Mouse (Mus musculus): ENCODE measurements around the gene Aacs. TPM values are rescaled to one million over a fixed set of nuclear protein-coding genes. Genes with fewer than 3 reads are reported as not detected.
"Not testable (repeated sequence)": the region's sequence is repeated elsewhere in the genome, so short reads cannot be mapped to it uniquely, and the experiment has no call there.

Gene Aacs
- polyA plus RNA-seq, 1 experiment from 2014 or later = 36.8 TPM

DNA sequence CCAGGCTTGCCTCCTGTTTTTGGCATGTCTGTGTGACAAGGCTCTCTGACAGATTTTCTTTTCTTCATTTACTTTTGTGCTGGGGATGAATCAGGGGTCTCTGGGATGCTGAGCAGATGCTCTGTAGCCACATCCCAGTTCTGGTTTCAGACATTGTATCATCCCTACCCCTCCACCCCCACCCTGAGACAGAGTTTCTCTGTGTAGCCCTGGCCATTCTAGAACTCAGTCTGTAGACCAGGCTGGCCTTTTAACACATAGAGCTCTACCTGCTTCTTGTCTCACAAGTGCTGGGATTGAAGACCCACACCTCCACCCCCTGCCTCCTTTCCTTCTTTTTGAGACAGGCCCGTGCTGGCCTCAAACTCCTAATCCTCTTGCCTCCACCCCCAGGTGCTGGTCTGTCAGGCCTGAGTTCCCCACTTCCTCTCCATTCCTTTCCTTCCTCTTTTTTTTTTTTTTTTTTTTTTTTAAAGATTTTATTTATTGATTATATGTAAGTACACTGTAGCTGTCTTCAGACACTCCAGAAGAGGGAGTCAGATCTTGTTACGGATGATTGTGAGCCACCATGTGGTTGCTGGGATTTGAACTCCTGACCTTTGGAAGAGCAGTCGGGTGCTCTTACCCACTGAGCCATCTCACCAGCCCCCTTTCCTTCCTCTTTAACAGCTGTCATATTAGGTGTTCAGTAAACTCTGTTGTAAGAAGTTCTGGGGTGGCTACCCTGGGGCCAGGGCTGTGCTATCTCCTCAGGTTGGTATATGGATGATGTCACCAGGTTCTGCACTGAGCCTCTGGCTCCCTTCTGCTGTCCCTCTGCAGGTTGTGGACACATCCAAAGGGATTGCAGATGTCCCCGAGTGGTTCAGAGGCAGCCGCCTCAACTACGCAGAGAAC lies 8.3 kb downstream of the Aacs start:
- no peak overlapping the region for H3K4me3 ChIP-seq
- no peak overlapping the region for H3K27ac ChIP-seq
- no peak overlapping the region for H3K9ac ChIP-seq
- ATAC-seq (ENCODE audit: borderline replicate concordance, extremely low read depth, low FRiP score, low TSS enrichment) = no peak
- no peaks in the 10 kb centered on the region for H3K4me1 ChIP-seq
- no peaks in the 10 kb centered on the region for H3K27me3 ChIP-seq
- H3K9me3 ChIP-seq = no peaks in the 10 kb centered on the region
- H3K36me3 ChIP-seq = peaks cover 15% of the 10 kb centered on the region
- no peak overlapping the region for H3K4me2 ChIP-seq
- WGBS = 80% methylated on average over 6 of the region's 6 CpGs

DNA sequence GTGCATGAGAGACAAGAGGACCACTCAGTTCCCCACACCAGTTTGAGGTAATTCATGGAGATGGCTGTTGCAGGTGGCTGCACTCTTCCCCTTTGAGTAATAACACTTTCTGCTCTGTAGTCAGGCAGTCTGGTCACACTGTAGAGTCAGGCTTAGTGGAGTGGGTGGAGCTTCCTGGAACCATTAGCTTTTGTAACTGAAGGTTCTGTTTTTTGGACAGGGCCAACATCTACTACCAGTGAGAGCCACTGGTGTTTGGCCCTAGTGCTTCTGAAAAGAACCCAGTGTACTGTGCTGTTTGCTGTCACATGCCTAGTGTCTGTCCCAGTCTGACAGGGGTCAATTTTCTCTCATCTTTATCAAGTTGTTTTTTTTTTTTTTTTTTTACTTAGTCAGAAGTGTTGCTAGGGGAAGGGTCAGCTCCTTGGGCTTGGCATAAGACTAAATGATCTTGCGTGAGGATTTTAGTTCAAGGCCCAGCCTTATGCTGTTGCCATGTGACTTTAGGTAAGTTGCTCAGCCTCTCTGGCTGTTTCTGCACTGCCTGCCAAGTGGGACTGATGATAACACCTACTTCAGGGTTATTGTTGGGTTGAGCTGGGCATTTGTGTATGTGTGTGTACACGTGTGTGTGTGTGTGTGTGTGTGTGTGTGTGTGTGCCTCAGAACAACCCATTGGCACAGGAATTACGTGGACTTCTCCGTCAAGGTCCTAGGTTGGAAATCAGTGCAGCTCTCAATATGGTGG lies 9.6 kb downstream of the Aacs start:
- H3K4me1 ChIP-seq = no peaks in the 10 kb centered on the region
- no peaks in the 10 kb centered on the region for H3K9me3 ChIP-seq
- H3K36me3 ChIP-seq = peaks cover 18% of the 10 kb centered on the region
- WGBS = 86% methylated on average over 4 of the region's 4 CpGs
- no peak overlapping the region for H3K4me3 ChIP-seq
- H3K9ac ChIP-seq = no peak overlapping the region
- no peaks in the 10 kb centered on the region for H3K27me3 ChIP-seq
- ATAC-seq (ENCODE audit: borderline replicate concordance, extremely low read depth, low FRiP score, low TSS enrichment) = no peak
- H3K4me2 ChIP-seq = no peak overlapping the region
- no peak overlapping the region for H3K27ac ChIP-seq

DNA sequence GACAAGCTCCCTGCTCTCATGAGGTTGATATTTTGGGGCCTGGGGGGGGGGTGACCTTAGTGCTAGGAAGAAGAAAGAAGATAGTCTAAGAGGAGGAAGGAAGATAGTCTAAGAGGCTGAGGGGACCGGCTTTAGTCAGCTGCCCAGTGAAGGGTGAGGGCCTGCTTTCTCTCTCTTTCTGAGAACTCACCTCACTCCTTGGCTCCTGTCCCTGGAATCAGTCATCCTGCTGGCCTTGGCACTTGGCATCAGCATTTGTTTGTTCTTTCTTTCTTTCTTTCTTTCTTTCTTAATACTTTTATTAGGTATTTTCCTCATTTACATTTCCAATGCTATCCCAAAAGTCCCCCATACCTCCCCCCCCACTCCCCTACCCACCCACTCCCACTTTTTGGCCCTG lies 10.5 kb downstream of the Aacs start:
- H3K4me1 ChIP-seq = no peaks in the 10 kb centered on the region
- H3K27me3 ChIP-seq = no peaks in the 10 kb centered on the region
- no peak overlapping the region for H3K4me3 ChIP-seq
- H3K9ac ChIP-seq = no peak overlapping the region
- H3K9me3 ChIP-seq = no peaks in the 10 kb centered on the region
- peaks cover 18% of the 10 kb centered on the region for H3K36me3 ChIP-seq
- no peak for ATAC-seq (ENCODE audit: borderline replicate concordance, extremely low read depth, low FRiP score, low TSS enrichment)
- 100% methylated on average over 1 of the region's 1 CpGs for WGBS
- H3K4me2 ChIP-seq = no peak overlapping the region
- no peak overlapping the region for H3K27ac ChIP-seq

DNA sequence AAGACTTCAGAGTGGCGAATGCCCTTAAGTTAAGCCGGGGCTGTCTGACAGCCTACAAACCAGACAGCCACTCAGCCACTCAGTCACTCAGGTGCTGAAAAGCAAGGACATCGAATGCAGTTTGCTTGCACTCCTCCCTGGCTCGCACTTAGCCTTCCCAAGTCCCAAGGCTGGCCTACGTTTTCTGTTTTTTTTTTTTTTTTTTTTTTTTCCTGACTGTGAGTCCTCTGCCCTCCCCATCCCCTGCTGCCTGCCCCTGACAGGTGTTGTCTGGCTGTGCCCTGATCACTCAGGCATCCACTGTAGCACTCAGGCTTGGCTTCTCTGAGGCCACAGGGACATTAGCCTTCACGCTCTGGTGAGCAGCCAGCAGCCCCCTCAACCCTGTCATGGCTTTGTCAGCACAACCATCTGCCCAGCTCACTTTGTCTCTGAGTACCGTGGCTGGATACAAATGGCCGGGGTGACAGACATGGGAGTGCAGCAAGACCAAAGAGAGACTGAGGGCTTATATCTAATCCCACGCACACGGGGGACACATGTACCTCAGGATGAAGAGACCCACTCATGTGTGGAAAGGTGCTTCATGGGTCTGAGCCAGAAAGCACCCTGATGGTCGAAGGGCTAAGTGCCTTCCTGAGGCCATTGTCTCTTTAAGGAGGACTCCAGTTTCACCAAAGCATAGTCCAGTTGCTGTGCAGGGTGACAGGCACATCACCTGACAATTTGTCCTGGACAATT lies 11.9 kb downstream of the Aacs start:
- ATAC-seq (ENCODE audit: borderline replicate concordance, extremely low read depth, low FRiP score, low TSS enrichment) = no peak
- H3K27me3 ChIP-seq = no peaks in the 10 kb centered on the region
- H3K4me3 ChIP-seq = no peak overlapping the region
- H3K9me3 ChIP-seq = no peaks in the 10 kb centered on the region
- H3K4me1 ChIP-seq = no peaks in the 10 kb centered on the region
- peaks cover 22% of the 10 kb centered on the region for H3K36me3 ChIP-seq
- 73% methylated on average over 11 of the region's 11 CpGs for WGBS
- no peak overlapping the region for H3K4me2 ChIP-seq
- H3K9ac ChIP-seq = no peak overlapping the region
- H3K27ac ChIP-seq = no peak overlapping the region

DNA sequence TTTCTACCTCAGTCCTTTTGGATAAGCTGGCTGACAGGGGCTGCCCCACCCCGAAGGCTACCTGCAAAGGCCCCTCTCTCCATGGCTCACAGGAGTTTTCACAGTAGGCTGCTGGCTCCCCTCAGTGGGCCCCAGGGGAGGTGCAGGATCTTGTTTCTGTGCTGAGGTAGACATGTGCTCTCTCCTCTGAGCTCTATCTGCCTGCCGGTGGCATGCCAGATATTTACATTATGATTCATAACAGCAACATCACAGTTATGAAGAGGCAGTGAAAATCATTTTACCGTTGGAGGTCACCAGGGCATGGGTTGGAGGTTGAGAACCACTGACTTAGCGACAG lies 12.5 kb downstream of the Aacs start:
- no peaks in the 10 kb centered on the region for H3K27me3 ChIP-seq
- no peak overlapping the region for H3K4me3 ChIP-seq
- H3K4me1 ChIP-seq = no peaks in the 10 kb centered on the region
- WGBS = 51% methylated on average over 4 of the region's 4 CpGs
- no peak overlapping the region for H3K27ac ChIP-seq
- H3K4me2 ChIP-seq = no peak overlapping the region
- ATAC-seq (ENCODE audit: borderline replicate concordance, extremely low read depth, low FRiP score, low TSS enrichment) = no peak
- H3K9me3 ChIP-seq = no peaks in the 10 kb centered on the region
- no peak overlapping the region for H3K9ac ChIP-seq
- peaks cover 18% of the 10 kb centered on the region for H3K36me3 ChIP-seq

DNA sequence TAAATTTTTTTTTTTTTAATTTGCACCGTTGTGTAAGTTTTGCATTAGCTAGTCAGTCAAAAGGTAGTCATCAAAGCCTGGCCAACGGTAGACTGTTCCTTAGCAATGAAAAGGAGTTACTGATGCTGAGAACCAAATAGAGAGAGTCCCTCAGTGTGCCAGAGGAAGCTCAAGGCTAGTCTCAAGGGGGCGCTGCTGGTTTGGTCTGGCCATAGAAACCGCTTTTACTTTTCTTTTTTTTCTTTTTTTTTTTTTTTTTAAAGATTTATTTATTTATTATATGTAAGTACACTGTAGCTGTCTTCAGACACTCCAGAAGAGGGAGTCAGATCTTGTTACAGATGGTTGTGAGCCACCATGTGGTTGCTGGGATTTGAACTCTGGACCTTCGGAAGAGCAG lies 13.3 kb downstream of the Aacs start:
- peaks cover 14% of the 10 kb centered on the region; the same call in 1 of the 2 replicates for H3K36me3 ChIP-seq
- not testable (repeated sequence) for H3K27ac ChIP-seq; H3K4me1 ChIP-seq; H3K4me2 ChIP-seq; H3K27me3 ChIP-seq; ATAC-seq (ENCODE audit: borderline replicate concordance, extremely low read depth, low FRiP score, low TSS enrichment); H3K4me3 ChIP-seq; H3K9me3 ChIP-seq; H3K9ac ChIP-seq
- 85% methylated on average over 5 of the region's 5 CpGs for WGBS

DNA sequence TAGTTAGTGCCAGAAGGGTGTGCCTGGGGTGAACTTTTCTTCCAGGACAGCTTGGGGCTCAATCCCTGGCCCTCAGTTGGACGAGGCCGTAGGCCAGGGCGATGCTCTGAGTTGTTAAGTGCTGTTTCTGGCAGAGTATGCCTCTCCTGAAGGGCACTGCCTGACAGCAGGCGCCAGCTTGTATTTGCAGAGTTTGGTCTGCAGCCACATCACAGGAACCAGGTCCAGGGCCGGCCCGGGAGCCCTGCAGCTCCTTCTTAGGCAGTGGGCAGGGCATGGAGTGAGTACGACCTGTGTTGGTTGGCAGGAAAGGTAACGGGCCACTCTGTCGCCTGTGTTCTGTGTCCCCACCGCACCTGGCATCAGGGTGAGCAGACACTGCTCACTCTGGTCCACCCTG lies 15.5 kb downstream of the Aacs start:
- Histone ChIP-seq H3K4me2 (no peak overlapping the region), H3K9ac (no peak overlapping the region), H3K4me1 (no peaks in the 10 kb centered on the region), H3K4me3 (no peak overlapping the region), H3K27me3 (no peaks in the 10 kb centered on the region), H3K27ac (no peak overlapping the region), H3K36me3 (peaks cover 11% of the 10 kb centered on the region; the same call in 1 of the 2 replicates), H3K9me3 (no peaks in the 10 kb centered on the region)
- ATAC-seq (ENCODE audit: borderline replicate concordance, extremely low read depth, low FRiP score, low TSS enrichment) = no peak
- 88% methylated on average over 10 of the region's 10 CpGs for WGBS

DNA sequence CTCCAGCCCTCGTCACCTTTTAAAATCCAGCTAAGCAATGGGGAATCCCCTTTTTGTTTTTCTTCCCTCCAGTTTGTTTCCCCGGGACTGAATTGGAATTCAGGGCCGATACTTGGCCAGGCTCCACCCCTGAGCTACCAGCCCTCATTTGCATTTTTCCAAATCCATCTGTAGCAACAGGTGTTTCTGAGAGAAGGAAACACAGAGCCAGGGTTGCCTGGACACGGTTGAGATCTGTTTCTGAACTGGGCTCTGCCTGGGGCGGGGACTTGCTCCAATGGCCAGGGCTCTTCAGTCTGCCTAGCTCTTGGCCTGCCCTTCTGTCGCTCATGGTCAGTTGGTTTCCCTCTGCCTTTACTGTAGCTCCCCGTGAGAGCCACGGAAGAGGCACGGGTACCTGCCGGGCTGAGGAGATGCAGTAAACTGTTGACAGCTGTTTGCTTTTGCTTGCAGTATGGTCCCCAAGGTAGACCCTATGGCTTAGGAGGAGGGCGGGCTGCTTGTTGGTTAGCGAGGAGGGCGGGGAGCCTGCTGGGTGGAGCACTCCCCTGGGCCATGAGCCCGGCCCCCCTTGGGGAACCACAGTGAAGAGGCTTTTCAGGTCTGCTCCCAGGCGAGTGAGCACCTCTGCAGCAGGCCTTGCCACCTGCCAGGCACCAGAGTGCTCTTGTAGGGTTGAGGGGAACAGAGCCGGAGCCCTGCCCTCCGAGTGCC lies 16.9 kb downstream of the Aacs start:
- Histone ChIP-seq H3K9me3 (no peaks in the 10 kb centered on the region), H3K9ac (no peak overlapping the region), H3K4me3 (no peak overlapping the region), H3K4me2 (no peak overlapping the region), H3K4me1 (no peaks in the 10 kb centered on the region), H3K36me3 (peaks cover 11% of the 10 kb centered on the region; the same call in 1 of the 2 replicates), H3K27me3 (no peaks in the 10 kb centered on the region), H3K27ac (no peak overlapping the region)
- no peak for ATAC-seq (ENCODE audit: borderline replicate concordance, extremely low read depth, low FRiP score, low TSS enrichment)
- 67% methylated on average over 17 of the region's 17 CpGs for WGBS

DNA sequence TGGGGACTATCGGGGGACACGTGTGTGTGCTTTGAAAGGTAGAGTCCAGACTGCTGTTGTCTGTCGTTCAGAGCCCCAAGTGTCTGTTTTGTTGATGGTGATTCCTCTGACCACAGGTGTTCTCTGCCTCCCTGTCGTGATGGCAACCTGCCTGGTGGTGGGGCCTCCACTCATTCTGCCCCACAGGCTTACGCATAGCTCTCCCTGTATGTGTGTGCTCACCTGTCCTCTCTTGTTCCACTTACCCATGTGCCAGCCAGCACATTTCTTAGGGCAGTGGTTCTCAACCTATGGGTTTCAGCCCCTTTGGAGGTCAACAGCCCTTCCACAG lies 17.4 kb downstream of the Aacs start:
- Histone ChIP-seq H3K27ac (no peak overlapping the region), H3K4me3 (no peak overlapping the region), H3K4me1 (no peaks in the 10 kb centered on the region), H3K36me3 (peaks cover 11% of the 10 kb centered on the region; the same call in 1 of the 2 replicates), H3K4me2 (no peak overlapping the region), H3K27me3 (no peaks in the 10 kb centered on the region), H3K9ac (no peak overlapping the region), H3K9me3 (no peaks in the 10 kb centered on the region)
- no peak for ATAC-seq (ENCODE audit: borderline replicate concordance, extremely low read depth, low FRiP score, low TSS enrichment)
- 77% methylated on average over 5 of the region's 5 CpGs for WGBS

DNA sequence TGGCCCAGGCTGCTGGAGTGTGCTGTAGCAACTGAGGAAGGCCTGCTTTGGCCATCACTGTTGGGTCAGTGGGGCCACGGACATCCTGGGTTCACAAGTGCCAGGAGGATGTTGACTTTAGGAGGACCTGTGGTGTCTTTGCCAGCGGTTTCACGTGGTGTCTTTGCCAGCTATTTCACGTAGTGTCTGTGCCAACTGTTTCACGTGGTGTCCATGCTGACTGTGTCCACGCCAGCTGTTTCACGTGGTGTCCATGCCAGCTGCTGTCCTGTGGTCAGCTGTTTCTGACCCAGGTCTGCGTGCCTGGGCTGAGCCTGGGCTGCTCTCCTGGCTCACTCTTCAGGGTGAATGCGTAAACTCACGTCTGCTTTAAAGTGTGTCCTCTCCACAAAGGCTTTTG lies 20.0 kb downstream of the Aacs start:
- Histone ChIP-seq H3K9ac (no peak overlapping the region), H3K27me3 (no peaks in the 10 kb centered on the region), H3K9me3 (no peaks in the 10 kb centered on the region), H3K27ac (no peak overlapping the region), H3K4me2 (no peak overlapping the region), H3K36me3 (0 out of 2 replicates have a peak, but pooled peaks cover 8% of the 10 kb centered on the region), H3K4me3 (no peak overlapping the region), H3K4me1 (no peaks in the 10 kb centered on the region)
- 80% methylated on average over 10 of the region's 10 CpGs for WGBS
- ATAC-seq (ENCODE audit: borderline replicate concordance, extremely low read depth, low FRiP score, low TSS enrichment) = no peak

DNA sequence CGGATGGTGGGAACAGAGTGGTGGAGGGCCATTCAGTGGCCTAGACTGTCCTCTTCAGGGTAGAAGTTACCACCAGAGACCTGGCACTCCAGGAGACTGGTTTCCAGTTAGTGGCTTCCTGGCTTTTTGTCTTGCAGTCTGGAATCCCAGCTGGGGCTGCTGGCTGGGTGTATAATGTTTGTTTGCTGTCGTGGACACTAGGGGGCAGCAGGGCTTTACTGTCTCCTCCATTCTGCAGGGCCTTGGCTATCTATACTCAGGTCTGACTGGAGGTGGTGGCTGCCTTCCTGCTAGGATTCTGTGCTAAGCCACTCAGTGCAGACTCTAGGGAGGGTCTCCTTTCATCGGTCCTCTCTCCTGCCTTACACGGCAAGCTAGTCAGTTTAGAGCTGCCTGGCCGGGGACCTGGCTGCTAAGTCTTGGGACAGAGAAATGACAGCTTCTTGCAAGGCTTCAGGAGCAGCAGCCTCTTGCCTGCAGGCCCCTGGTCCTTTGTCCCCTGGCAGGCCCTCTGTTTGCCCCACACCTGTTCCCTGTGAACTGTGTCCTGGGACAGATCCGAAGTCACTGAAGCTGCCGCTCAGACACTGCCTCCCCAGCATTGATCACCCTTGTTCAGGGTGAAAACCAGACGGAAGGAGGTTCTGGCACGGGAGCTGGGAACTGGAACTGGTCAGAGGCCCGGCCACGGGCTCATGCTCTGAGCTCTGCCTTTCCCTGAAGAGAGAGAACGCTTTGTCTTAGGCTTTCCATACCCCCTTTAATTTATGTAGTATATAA lies 22.4 kb downstream of the Aacs start:
- ATAC-seq (ENCODE audit: borderline replicate concordance, extremely low read depth, low FRiP score, low TSS enrichment) = 0 out of 2 replicates have a peak, but pooled peaks have one; percentile 15
- no peak overlapping the region for H3K4me2 ChIP-seq
- 66% methylated on average over 12 of the region's 12 CpGs for WGBS

More for the DNA sequence above, 22.4 kb downstream of the Aacs start:
- Histone ChIP-seq H3K4me3 (no peak overlapping the region), H3K27ac (no peak overlapping the region), H3K9me3 (no peaks in the 10 kb centered on the region), H3K27me3 (no peaks in the 10 kb centered on the region), H3K36me3 (0 out of 2 replicates have a peak, but pooled peaks cover 4% of the 10 kb centered on the region), H3K4me1 (no peaks in the 10 kb centered on the region), H3K9ac (no peak overlapping the region)

Measured in lung, embryonic 15.5 days (tissue).